Mouse (Mus musculus) embryonic facial prominence, embryonic 10.5 days (tissue): ENCODE data around the gene Uspl1. TPM values are rescaled to one million over a fixed set of nuclear protein-coding genes. Genes with fewer than 3 reads are reported as not detected.
A peak's percentile ranks its signal among the peaks of the same experiment; 100 is the strongest.

Experiments
- DNase-seq: peaks from one replicate; pipeline ENCODE4 v3.0.0-alpha.2; 2017; ENCODE audit warnings: low spot score
- H3K27ac ChIP-seq: fragments of 300-500 bp; sonication (generic); replicated peaks from 2 replicates; pipeline ENCODE4 v1.5.1; 2016; ENCODE audit warnings: mild to moderate bottlenecking
- H3K27me3 ChIP-seq: fragments of 300-500 bp; sonication (generic); replicated peaks from 2 replicates; pipeline ENCODE4 v1.6.1; 2016; ENCODE audit warnings: low read depth, mild to moderate bottlenecking; ENCODE audit not compliant: poor library complexity, severe bottlenecking
- H3K36me3 ChIP-seq: fragments of 300-500 bp; sonication (generic); replicated peaks from 2 replicates; pipeline ENCODE4 v1.6.1; 2016; ENCODE audit warnings: mild to moderate bottlenecking, moderate library complexity
- H3K4me1 ChIP-seq: fragments of 300-500 bp; sonication (generic); 2 replicates; pipeline ENCODE4 v1.6.1; 2016
- H3K4me3 ChIP-seq: fragments of 300-500 bp; sonication (generic); 2 replicates; pipeline ENCODE4 v1.5.1; 2016; ENCODE audit warnings: mild to moderate bottlenecking, moderate library complexity
- H3K9me3 ChIP-seq: fragments of 300-500 bp; sonication (generic); 2 replicates; pipeline ENCODE4 v1.6.1; 2016; ENCODE audit warnings: mild to moderate bottlenecking
- WGBS: fragments of 180-500 bp; shearing (Covaris S2); methylation state at CpG from one replicate; pipeline ENCODE4 v1.1.7; 2016; 5-methylcytosine and 5-hydroxymethylcytosine counted together
- polyA plus RNA-seq: library from polyadenylated mRNA; unstranded; fragments of >200 nt; fragmentation: Nextera tagmentation; extraction: Ambion mirVana; gene quantifications from 2 replicates; pipeline ENCODE4 v1.2.1, GENCODE M21; 2016

Gene Uspl1
- polyA plus RNA-seq, 1 experiment from 2014 or later: 76.3 TPM

DNA sequence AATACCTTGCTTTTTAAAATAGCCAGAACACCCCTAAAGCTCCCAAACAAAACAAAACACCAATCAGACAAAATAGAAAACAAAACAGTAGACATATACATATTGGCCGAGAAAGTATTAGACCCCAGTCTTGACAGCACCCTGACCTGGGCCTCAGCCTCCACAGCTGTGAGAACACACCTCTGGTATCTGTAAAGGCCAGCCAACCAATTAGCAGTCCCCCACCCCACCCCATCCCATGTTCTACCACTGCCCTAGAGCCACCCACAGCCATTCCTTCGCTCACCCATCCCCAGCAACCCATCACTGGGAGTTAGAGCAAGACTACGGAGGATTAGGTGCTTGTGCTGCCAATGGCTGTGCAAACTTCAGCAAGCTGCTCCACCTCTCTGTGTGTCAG, 33.3 kb upstream of the Uspl1 start:
- H3K4me1 ChIP-seq: peaks cover 12% of the 10 kb centered on the region
- no peaks in the 10 kb centered on the region for H3K27me3 ChIP-seq
- no peak overlapping the region for H3K27ac ChIP-seq
- no peaks in the 10 kb centered on the region for H3K36me3 ChIP-seq
- no peaks in the 10 kb centered on the region; the same call in 1 of the 2 replicates for H3K9me3 ChIP-seq
- no peak for DNase-seq
- 92% methylated on average over 3 of the region's 3 CpGs for WGBS
- no peak overlapping the region for H3K4me3 ChIP-seq

GRCm38 (mm10) chr5:149152063-149152773, 31.9 kb upstream of the Uspl1 start:
- H3K4me3 ChIP-seq: no peak overlapping the region
- no peaks in the 10 kb centered on the region for H3K36me3 ChIP-seq
- H3K27me3 ChIP-seq: no peaks in the 10 kb centered on the region
- WGBS: 50% methylated on average over 13 of the region's 13 CpGs
- H3K9me3 ChIP-seq: no peaks in the 10 kb centered on the region; the same call in 1 of the 2 replicates
- H3K4me1 ChIP-seq: peaks cover 12% of the 10 kb centered on the region
- peak; percentile 54 for DNase-seq
- peak overlapping the region; percentile 71 for H3K27ac ChIP-seq

GRCm38 (mm10) chr5:149152774-149153155, 31.4 kb upstream of the Uspl1 start:
- no peak overlapping the region for H3K4me3 ChIP-seq
- H3K4me1 ChIP-seq: peaks cover 12% of the 10 kb centered on the region
- H3K9me3 ChIP-seq: no peaks in the 10 kb centered on the region; the same call in 1 of the 2 replicates
- H3K27me3 ChIP-seq: no peaks in the 10 kb centered on the region
- no peaks in the 10 kb centered on the region for H3K36me3 ChIP-seq
- H3K27ac ChIP-seq: peak overlapping the region; percentile 71
- 65% methylated on average over 12 of the region's 12 CpGs for WGBS
- no peak for DNase-seq

- Histone ChIP-seq H3K4me3 (no peak overlapping the region), H3K27me3 (no peaks in the 10 kb centered on the region), H3K36me3 (no peaks in the 10 kb centered on the region), H3K4me1 (peaks cover 9% of the 10 kb centered on the region), H3K27ac (no peak overlapping the region), H3K9me3 (no peaks in the 10 kb centered on the region)
- 91% methylated on average over 18 of the region's 18 CpGs for WGBS
- no peak for DNase-seq
Observed at GRCm38 (mm10) chr5:149156886-149157563, 27.1 kb upstream of the Uspl1 start.

GRCm38 (mm10) chr5:149159021-149159420, 25.1 kb upstream of the Uspl1 start:
- Histone ChIP-seq H3K27ac (no peak overlapping the region), H3K4me3 (no peak overlapping the region), H3K36me3 (no peaks in the 10 kb centered on the region), H3K27me3 (no peaks in the 10 kb centered on the region), H3K4me1 (peaks cover 5% of the 10 kb centered on the region), H3K9me3 (no peaks in the 10 kb centered on the region)
- no peak for DNase-seq
- WGBS: 94% methylated on average over 6 of the region's 6 CpGs

DNA sequence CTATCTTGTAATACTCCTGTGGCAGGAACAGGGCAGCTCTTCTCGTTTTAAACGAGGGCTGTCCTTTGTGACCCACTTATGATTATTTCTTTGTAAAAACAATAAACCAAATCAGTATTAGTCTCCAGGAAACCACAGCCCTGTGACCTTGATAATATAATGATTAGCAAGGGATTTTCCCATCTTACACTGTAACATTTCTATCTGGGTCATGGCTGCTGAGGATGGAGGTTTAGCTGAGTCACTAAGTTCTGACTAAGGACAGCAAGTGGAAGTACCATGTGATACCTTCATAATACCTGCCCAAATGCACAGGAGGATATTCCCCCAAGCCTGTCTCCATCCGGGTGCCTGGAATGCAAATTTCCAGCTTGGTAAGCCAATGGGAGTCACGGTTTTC, 23.7 kb upstream of the Uspl1 start:
- H3K4me1 ChIP-seq: peaks cover 14% of the 10 kb centered on the region
- no peaks in the 10 kb centered on the region for H3K27me3 ChIP-seq
- H3K9me3 ChIP-seq: no peaks in the 10 kb centered on the region
- no peak overlapping the region for H3K27ac ChIP-seq
- H3K4me3 ChIP-seq: no peak overlapping the region
- no peak for DNase-seq
- 78% methylated on average over 4 of the region's 4 CpGs for WGBS
- no peaks in the 10 kb centered on the region for H3K36me3 ChIP-seq

- H3K27ac ChIP-seq: no peak overlapping the region
- 84% methylated on average over 7 of the region's 7 CpGs for WGBS
- no peaks in the 10 kb centered on the region for H3K27me3 ChIP-seq
Observed at GRCm38 (mm10) chr5:149162890-149163289, 21.3 kb upstream of the Uspl1 start.

GRCm38 (mm10) chr5:149164881-149165280, 19.3 kb upstream of the Uspl1 start:
- no peak for DNase-seq

More at GRCm38 (mm10) chr5:149162890-149163289, 21.3 kb upstream of the Uspl1 start:
- H3K36me3 ChIP-seq: no peaks in the 10 kb centered on the region
- H3K4me1 ChIP-seq: peaks cover 14% of the 10 kb centered on the region
- no peak for DNase-seq
- no peaks in the 10 kb centered on the region for H3K9me3 ChIP-seq
- H3K4me3 ChIP-seq: no peak overlapping the region

DNA sequence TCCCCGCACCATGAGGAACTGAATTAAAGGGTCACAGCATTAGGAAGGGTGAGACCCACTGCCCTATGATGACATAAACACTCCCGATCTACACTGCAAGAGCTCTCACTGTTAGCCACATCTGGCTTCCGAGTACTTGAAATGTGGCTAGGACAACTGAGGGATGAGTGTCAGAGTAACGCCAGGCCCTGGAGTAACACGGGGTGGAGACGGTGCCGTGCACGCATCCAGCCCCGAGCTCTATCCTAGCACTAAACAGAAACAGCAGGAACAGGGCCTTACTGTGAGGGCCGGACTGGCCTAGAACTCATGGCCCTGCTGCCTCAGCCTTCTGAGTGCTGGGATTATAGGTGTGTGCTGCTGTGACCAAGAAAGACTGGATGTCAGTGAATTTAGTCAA, 18.1 kb upstream of the Uspl1 start:
- no peak overlapping the region for H3K4me3 ChIP-seq
- H3K4me1 ChIP-seq: peaks cover 16% of the 10 kb centered on the region
- no peaks in the 10 kb centered on the region for H3K36me3 ChIP-seq
- no peaks in the 10 kb centered on the region for H3K9me3 ChIP-seq
- 92% methylated on average over 10 of the region's 10 CpGs for WGBS
- DNase-seq: no peak
- no peak overlapping the region for H3K27ac ChIP-seq
- H3K27me3 ChIP-seq: no peaks in the 10 kb centered on the region

More at GRCm38 (mm10) chr5:149164881-149165280, 19.3 kb upstream of the Uspl1 start:
- Histone ChIP-seq H3K27me3 (no peaks in the 10 kb centered on the region), H3K27ac (peak overlapping the region; percentile 41; the same call in 1 of the 2 replicates), H3K4me1 (peaks cover 14% of the 10 kb centered on the region), H3K9me3 (no peaks in the 10 kb centered on the region), H3K36me3 (no peaks in the 10 kb centered on the region), H3K4me3 (no peak overlapping the region)
- WGBS: 35% methylated on average over 7 of the region's 7 CpGs

GRCm38 (mm10) chr5:149168051-149168450, 16.1 kb upstream of the Uspl1 start:
- Histone ChIP-seq H3K36me3 (no peaks in the 10 kb centered on the region), H3K4me3 (no peak overlapping the region), H3K27me3 (no peaks in the 10 kb centered on the region), H3K4me1 (peaks cover 20% of the 10 kb centered on the region), H3K27ac (no peak overlapping the region), H3K9me3 (no peaks in the 10 kb centered on the region)
- WGBS: 91% methylated on average over 2 of the region's 2 CpGs
- DNase-seq: no peak

DNA sequence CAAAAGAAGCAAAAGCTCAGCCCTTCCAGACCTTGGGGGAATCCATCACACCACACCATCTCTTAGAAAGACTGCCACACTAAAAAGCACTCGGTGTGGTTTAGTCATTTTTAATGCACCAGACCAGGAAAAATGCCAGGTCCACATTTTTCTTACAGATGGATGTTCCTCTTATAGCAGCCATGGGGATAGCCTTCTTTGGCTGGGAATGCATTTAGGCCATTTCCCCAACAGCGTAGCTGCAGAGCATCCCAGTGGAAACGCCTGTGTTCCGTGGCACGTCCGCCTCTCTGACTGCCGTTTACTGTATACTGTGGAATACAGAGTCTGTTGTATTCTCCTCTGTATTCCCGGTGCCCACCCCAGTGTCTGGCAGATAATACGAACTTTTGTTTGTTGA, 15.3 kb upstream of the Uspl1 start:
- Histone ChIP-seq H3K9me3 (no peaks in the 10 kb centered on the region), H3K27ac (no peak overlapping the region), H3K36me3 (no peaks in the 10 kb centered on the region), H3K4me1 (peaks cover 15% of the 10 kb centered on the region), H3K27me3 (no peaks in the 10 kb centered on the region), H3K4me3 (no peak overlapping the region)
- WGBS: 87% methylated on average over 9 of the region's 9 CpGs
- DNase-seq: no peak

- Histone ChIP-seq H3K36me3 (no peaks in the 10 kb centered on the region), H3K9me3 (no peaks in the 10 kb centered on the region), H3K27me3 (no peaks in the 10 kb centered on the region), H3K27ac (no peak overlapping the region), H3K4me1 (peaks cover 6% of the 10 kb centered on the region; the same call in 1 of the 2 replicates), H3K4me3 (no peak overlapping the region)
- no peak for DNase-seq
- 50% methylated on average over 8 of the region's 8 CpGs for WGBS
Observed at GRCm38 (mm10) chr5:149170841-149171588, 13.1 kb upstream of the Uspl1 start.
